Mouse (Mus musculus) thymus, postnatal 10 days (tissue): Measurements from ENCODE around the gene Ccdc88b.
"Not testable (repeated sequence)": the region's sequence is repeated elsewhere in the genome, so short reads cannot be mapped to it uniquely, and the experiment has no call there.

Experiments used
- DNase-seq, 2 experiments: peaks; one replicate each; pipeline ENCODE4 v3.0.0; 2021; ENCODE audit warnings: low spot score in 2 of 2

The Ccdc88b gene

DNA sequence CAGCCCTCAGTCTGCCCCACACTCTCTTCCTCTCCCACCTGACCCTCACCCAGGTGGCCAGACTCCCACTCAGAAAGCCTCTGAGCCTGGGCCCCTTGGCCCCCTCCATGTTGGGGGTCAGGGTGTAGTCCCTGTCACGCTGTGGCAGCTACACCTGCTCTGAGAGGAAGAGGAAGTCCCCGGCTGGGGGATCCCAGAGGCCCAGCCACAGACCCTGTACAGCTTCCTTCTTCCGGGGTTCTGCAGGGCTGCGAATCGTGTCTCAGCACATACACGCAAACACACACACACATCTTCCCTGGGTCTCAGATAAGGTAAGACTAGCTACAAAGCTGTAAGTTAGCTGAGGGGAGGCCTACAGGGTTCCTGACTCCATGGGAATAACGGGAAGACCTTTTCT lies at the start of gene Ccdc88b:
TSS of gene Ccdc88b (minus strand) at position 181 of the 400 bp plus-strand sequence.
- DNase-seq = peak; percentile 84 to 87

GRCm38 (mm10) chr19:6907094-6907493 lies 49.1 kb upstream of the Ccdc88b start:
- DNase-seq = no peak

DNA sequence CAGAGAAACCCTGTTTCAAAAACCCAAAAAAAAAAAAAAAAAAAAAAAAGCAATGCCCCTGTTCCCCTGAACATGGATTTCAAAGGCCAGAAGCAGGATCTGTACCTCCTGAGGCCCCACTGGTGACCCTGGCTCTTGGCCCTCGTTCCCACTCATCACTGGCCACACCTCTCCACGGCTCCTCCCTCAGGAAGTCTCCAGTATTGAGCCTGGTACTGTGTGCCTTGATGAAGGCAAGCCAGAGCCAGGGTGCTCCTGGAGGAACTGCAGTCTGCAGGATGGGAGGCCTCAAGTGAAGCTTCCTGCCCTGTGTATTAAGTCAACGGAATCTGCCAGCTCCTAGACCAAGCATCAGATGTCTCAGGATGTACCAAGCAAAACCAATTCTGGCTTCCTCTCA lies 48.2 kb upstream of the Ccdc88b start:
- no peak for DNase-seq

DNA sequence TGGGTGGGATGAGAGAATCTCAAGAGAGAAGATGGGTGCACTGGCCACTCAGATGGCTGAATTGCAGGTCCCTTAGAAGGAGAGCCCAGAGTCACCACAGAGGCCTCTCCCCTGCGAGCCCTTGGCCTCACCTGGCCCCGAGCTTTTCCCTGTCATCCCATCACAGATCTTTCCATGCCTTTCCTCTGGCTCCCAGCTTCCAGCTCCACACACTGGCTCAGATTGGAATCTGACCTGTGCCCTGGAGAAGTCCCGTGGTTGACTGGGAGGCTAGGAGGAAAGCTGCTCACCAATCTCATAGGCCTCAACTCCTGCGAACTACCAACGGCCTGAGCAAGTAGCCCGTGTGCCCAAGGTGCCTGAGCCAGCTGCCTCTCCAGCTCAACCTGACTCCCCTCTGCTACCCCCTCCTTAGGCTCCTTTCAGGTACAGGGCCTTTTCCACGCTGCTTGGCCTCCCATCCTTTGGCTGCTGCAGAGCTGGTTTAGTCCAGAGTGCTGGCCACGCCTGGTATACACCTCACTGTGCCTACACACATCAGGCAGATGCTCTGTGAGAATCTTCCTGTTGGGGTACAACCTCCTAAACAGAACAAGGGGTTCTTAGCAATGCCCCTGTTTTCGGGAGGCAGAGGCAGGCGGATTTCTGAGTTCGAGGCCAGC lies 47.6 kb upstream of the Ccdc88b start:
- no peak for DNase-seq

GRCm38 (mm10) chr19:6904846-6905245 lies 46.8 kb upstream of the Ccdc88b start:
- no peak for DNase-seq

DNA sequence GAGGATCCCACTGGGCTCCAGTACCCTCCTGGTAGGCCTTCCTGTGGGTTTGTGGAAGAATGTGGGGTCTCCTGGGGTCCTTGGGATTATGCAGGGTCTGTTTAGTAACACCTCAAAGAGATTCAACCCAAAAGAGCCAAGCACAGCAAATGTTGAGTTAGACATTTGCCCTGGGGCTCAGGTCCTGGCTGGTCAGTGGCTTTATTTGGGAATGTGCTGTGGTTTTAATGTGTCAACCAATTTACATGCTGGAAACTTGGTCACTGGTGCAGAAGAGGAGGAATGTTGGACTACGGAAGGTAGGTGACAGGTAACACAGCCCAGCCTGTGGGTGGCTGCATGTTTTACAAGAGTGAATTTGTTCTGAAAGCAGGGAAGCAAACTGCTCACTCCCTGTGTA lies 45.0 kb upstream of the Ccdc88b start:
- no peak for DNase-seq

DNA sequence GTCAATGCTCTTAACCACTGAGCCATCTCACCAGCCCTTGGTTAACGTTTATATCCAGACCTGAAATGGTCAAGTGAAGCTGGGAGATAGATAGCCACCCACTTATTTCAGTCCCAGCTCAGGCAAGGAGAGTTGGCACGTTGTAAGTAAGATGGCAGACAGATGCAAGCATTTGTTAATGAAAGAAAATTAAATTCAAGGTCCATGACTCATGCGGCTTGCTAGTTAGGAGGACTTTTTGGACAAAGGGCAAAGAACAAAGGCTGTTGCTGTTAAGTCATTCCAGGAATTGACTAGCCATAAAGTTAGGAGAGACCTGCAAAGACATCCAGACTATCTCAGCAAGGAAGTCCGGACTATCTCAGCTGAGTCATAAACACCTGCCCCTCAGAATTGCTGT lies 41.6 kb upstream of the Ccdc88b start:
- no peak for DNase-seq

DNA sequence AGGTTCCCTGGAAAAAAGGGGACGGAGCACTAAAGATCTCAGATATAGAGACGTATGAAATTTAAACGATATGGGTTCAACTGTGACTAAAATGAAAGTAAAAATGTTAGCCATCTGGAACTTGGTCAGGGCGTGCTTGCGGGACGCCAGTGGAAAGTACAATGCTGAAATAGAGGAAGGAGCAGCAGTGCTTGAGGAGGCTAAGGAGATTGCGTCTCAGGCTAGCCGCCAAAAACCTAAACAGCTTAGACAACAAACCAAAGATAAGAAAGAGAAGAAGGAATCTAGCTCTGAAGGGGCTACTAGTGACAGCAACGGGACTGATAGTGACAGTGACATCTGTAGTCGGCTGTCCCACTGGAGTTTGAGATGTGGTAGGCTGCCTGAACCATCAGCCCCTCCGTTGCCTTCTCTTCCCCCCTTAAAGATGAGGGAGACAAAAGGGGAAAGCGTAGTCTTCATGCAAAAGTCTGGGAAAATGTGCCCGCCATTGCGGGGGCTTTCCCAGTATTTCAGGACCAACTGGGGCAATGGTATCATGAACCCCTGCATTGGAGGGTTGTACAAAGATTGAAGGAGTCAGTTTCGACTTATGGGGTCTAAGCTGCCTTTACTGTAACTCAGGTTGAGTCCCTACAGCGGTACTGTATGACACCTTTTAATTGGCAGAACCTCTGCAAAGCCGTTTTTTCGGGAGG lies 37.7 kb upstream of the Ccdc88b start:
- DNase-seq = not testable (repeated sequence)

- DNase-seq = no peak
Measured at GRCm38 (mm10) chr19:6893731-6894451, 35.9 kb upstream of the Ccdc88b start.

GRCm38 (mm10) chr19:6892512-6892911 lies 34.5 kb upstream of the Ccdc88b start:
- DNase-seq = no peak

GRCm38 (mm10) chr19:6877965-6878364 lies 20.0 kb upstream of the Ccdc88b start:
- no peak for DNase-seq

DNA sequence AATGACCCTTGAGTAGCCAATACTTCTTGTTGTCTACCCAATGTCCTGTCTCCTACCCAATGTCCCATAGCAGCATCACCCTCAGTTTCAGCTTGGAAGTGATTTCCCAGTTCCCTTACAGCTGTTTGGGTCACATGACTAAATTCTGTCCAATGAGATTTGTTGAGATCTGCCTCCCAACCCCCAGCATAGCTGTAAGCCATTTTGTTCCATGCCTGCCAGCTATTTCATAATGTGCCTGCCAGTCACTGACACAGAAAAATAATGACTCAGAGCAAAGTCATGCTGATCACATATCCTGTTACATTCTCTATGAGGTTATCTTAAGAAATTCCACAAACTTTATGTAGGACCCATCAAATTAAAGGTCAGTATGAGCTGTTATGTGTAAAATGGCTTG lies 18.8 kb upstream of the Ccdc88b start:
- DNase-seq = no peak

GRCm38 (mm10) chr19:6875834-6876233 lies 17.8 kb upstream of the Ccdc88b start:
- no peak for DNase-seq

GRCm38 (mm10) chr19:6874257-6874656 lies 16.2 kb upstream of the Ccdc88b start:
- DNase-seq = no peak

DNA sequence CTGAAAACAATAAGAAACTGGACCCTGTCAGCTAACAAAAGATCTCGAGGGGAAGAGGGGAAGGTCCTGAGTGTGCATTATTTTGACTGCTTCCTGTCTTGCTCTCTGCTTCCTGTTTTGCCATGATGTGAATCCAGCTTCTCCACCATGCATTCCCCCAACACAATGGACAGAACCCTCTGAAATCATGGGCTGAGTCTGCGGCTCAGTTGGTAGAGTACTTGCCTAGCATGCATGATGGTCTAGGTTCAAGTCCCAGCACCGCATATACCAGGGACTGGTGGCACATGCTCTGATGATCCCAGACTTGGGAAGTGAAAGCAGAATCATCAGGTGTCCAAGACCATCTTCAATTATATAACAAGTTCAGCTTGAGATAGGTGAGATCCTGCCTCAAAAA lies 14.7 kb upstream of the Ccdc88b start:
- DNase-seq = no peak

DNA sequence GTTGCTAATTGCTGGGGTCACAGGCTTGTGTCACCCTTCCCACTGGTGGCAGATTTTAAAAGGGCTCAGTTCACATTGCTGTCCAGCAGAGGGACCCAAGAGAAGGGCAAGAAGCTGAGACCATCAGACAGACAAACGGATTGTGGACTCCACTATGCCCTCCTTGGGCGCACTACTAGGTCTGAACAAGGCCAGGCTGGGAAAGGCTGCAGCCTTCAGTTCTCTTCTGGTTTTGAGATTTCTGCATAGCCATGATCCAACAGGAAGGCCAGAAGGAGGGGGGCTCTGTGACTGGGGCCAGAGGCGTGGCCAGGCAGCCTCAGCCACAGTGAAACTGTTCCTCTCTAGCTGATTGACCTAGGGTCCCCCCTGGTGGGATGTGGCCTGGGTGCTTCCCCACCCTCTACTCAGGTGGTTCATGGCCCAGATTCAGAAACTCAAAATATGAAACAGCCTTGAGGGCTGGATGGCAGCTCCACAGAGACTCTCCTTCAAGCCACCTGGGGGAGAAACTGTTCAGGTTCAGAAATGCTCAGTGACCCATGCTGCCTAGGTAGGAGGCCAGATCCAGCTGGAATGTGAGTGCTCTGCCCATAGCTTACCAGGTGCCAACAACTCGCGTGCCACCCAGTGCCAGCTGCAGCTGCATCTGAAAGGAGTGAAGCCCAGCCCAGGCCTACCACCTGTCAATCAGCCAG lies 13.7 kb upstream of the Ccdc88b start:
- peak; percentile 67 to 72 for DNase-seq

- peak; percentile 49 to 63 for DNase-seq
Measured at GRCm38 (mm10) chr19:6869355-6869754, 11.3 kb upstream of the Ccdc88b start.

GRCm38 (mm10) chr19:6861451-6861850 lies 3.4 kb upstream of the Ccdc88b start:
- DNase-seq = no peak

GRCm38 (mm10) chr19:6860706-6861105 lies 2.7 kb upstream of the Ccdc88b start:
- no peak for DNase-seq

DNA sequence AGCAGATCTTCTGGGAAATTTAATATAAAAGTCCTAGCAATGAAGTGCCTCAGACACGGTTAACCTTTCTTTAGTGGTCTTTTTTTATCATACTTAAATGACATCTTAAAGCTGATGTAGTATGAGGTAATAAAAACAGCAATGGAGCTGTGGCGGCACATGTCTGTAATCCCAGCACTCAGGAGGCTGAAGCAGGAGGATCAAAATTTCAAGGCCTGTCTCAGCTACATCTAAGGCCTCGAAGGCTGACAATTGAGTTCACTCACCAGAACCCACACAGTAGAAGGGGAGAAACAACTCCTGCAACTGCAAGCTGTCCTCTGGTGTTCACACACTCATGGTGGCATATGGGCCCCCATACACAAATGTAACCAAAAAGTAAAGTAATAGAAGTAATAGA lies 2.0 kb upstream of the Ccdc88b start:
- no peak for DNase-seq

- no peak for DNase-seq
Measured at GRCm38 (mm10) chr19:6859032-6859651, 1.1 kb upstream of the Ccdc88b start.
